Mouse (Mus musculus): ENCODE measurements around the gene Ercc4. TPM values are rescaled to one million over a fixed set of nuclear protein-coding genes. Genes with fewer than 3 reads are reported as not detected.
A peak's percentile ranks its signal among the peaks of the same experiment; 100 is the strongest.

Gene Ercc4
- polyA plus RNA-seq, 2 experiments, result 3.1 TPM

- Histone ChIP-seq H3K4me1 (replicated peaks; ENCODE audit: control insufficient read depth in 2 of 2, insufficient read depth in 2 of 2, low read length in 1 of 2) (peaks cover 0 to 1% of the 10 kb centered on the region in 2 experiments; a peak in 2 of 4 replicates), H3K9ac (replicated peaks) (no peak overlapping the region), H3K36me3 (replicated peaks; ENCODE audit: control insufficient read depth, insufficient read depth, low read depth) (no peaks in the 10 kb centered on the region), H3K27ac (no peak overlapping the region), H3K27me3 (ENCODE audit: control insufficient read depth, insufficient read depth, low read length) (no peaks in the 10 kb centered on the region), H3K4me2 (ENCODE audit: low read depth) (no peak overlapping the region), H3K4me3 (ENCODE audit: insufficient read depth in 1 of 2, low read depth in 2 of 2, low read length in 2 of 2) (no peak overlapping the region), H3K9me3 (ENCODE audit: control insufficient read depth, low read length) (no peaks in the 10 kb centered on the region)
- TF ChIP-seq CTCF (IDR thresholded peaks at IDR 0.05; ENCODE audit: low read depth) (no peak), EP300 (IDR thresholded peaks at IDR 0.05; ENCODE audit: low read depth) (no peak)
- DNase-seq (ENCODE audit: low read depth in 3 of 3, low spot score in 3 of 3) (no peak), ATAC-seq (ENCODE audit: insufficient read depth) (no peak)
- WGBS (ENCODE audit: insufficient replicate concordance), result 81% methylated on average over 3 of the region's 3 CpGs
These were observed 74.9 kb downstream of the Ercc4 start for GRCm38 (mm10) chr16:13184381-13184780.

- 29% methylated on average over 12 of the region's 12 CpGs for WGBS (ENCODE audit: insufficient replicate concordance)
These were observed 80.1 kb downstream of the Ercc4 start for GRCm38 (mm10) chr16:13189430-13190107.

GRCm38 (mm10) chr16:13190471-13190870, 81.0 kb downstream of the Ercc4 start:
- ATAC-seq (ENCODE audit: insufficient read depth), result peak; percentile 43; the same call in 1 of the 2 replicates
- 62% methylated on average over 5 of the region's 5 CpGs for WGBS (ENCODE audit: insufficient replicate concordance)

More at GRCm38 (mm10) chr16:13189430-13190107, 80.1 kb downstream of the Ercc4 start:
- H3K36me3 ChIP-seq (replicated peaks; ENCODE audit: control insufficient read depth, insufficient read depth, low read depth), result no peaks in the 10 kb centered on the region
- peaks cover 0 to 16% of the 10 kb centered on the region in 2 experiments; a peak in 2 of 4 replicates for H3K4me1 ChIP-seq (replicated peaks; ENCODE audit: control insufficient read depth in 2 of 2, insufficient read depth in 2 of 2, low read length in 1 of 2)
- H3K9ac ChIP-seq (replicated peaks), result no peak overlapping the region
- no peak overlapping the region for H3K4me2 ChIP-seq (ENCODE audit: low read depth)
- no peaks in the 10 kb centered on the region for H3K27me3 ChIP-seq (ENCODE audit: control insufficient read depth, insufficient read depth, low read length)
- H3K9me3 ChIP-seq (ENCODE audit: control insufficient read depth, low read length), result no peaks in the 10 kb centered on the region
- no peak overlapping the region for H3K27ac ChIP-seq
- ATAC-seq (ENCODE audit: insufficient read depth), result peak; percentile 15; the same call in 1 of the 2 replicates
- peak in 2 of 3 experiments; percentile 7 to 11 for DNase-seq (ENCODE audit: low read depth in 3 of 3, low spot score in 3 of 3)
- H3K4me3 ChIP-seq (ENCODE audit: insufficient read depth in 1 of 2, low read depth in 2 of 2, low read length in 2 of 2), result no peak overlapping the region
- TF ChIP-seq EP300 (IDR thresholded peaks at IDR 0.05; ENCODE audit: low read depth) (no peak), CTCF (IDR thresholded peaks at IDR 0.05; ENCODE audit: low read depth) (no peak)

GRCm38 (mm10) chr16:13191166-13191565, 81.7 kb downstream of the Ercc4 start:
- no peak overlapping the region for H3K4me2 ChIP-seq (ENCODE audit: low read depth)
- WGBS (ENCODE audit: insufficient replicate concordance), result 47% methylated on average over 4 of the region's 4 CpGs
- TF ChIP-seq EP300 (IDR thresholded peaks at IDR 0.05; ENCODE audit: low read depth) (no peak), CTCF (IDR thresholded peaks at IDR 0.05; ENCODE audit: low read depth) (no peak)
- DNase-seq (ENCODE audit: low read depth in 3 of 3, low spot score in 3 of 3) (no peak), ATAC-seq (ENCODE audit: insufficient read depth) (no peak)
- no peaks in the 10 kb centered on the region for H3K9me3 ChIP-seq (ENCODE audit: control insufficient read depth, low read length)
- no peak overlapping the region for H3K4me3 ChIP-seq (ENCODE audit: insufficient read depth in 1 of 2, low read depth in 2 of 2, low read length in 2 of 2)
- no peak overlapping the region for H3K27ac ChIP-seq
- peaks cover 0 to 16% of the 10 kb centered on the region in 2 experiments; a peak in 2 of 4 replicates for H3K4me1 ChIP-seq (replicated peaks; ENCODE audit: control insufficient read depth in 2 of 2, insufficient read depth in 2 of 2, low read length in 1 of 2)
- H3K9ac ChIP-seq (replicated peaks), result no peak overlapping the region
- H3K36me3 ChIP-seq (replicated peaks; ENCODE audit: control insufficient read depth, insufficient read depth, low read depth), result no peaks in the 10 kb centered on the region
- no peaks in the 10 kb centered on the region for H3K27me3 ChIP-seq (ENCODE audit: control insufficient read depth, insufficient read depth, low read length)

More at GRCm38 (mm10) chr16:13190471-13190870, 81.0 kb downstream of the Ercc4 start:
- H3K4me1 ChIP-seq (replicated peaks; ENCODE audit: control insufficient read depth in 2 of 2, insufficient read depth in 2 of 2, low read length in 1 of 2), result peaks cover 0 to 16% of the 10 kb centered on the region in 2 experiments; a peak in 2 of 4 replicates
- TF ChIP-seq CTCF (IDR thresholded peaks at IDR 0.05; ENCODE audit: low read depth) (no peak), EP300 (IDR thresholded peaks at IDR 0.05; ENCODE audit: low read depth) (no peak)
- no peaks in the 10 kb centered on the region for H3K9me3 ChIP-seq (ENCODE audit: control insufficient read depth, low read length)
- H3K27ac ChIP-seq, result no peak overlapping the region; the same call in 1 of the 2 replicates
- DNase-seq (ENCODE audit: low read depth in 3 of 3, low spot score in 3 of 3), result peak in 2 of 3 experiments; percentile 7 to 9
- H3K9ac ChIP-seq (replicated peaks), result no peak overlapping the region
- H3K27me3 ChIP-seq (ENCODE audit: control insufficient read depth, insufficient read depth, low read length), result no peaks in the 10 kb centered on the region
- no peak overlapping the region for H3K4me3 ChIP-seq (ENCODE audit: insufficient read depth in 1 of 2, low read depth in 2 of 2, low read length in 2 of 2)
- no peak overlapping the region for H3K4me2 ChIP-seq (ENCODE audit: low read depth)
- no peaks in the 10 kb centered on the region for H3K36me3 ChIP-seq (replicated peaks; ENCODE audit: control insufficient read depth, insufficient read depth, low read depth)

- H3K4me2 ChIP-seq (ENCODE audit: low read depth), result no peak overlapping the region
- DNase-seq (ENCODE audit: low read depth in 3 of 3, low spot score in 3 of 3), result no peak
- 19% methylated on average over 4 of the region's 4 CpGs for WGBS (ENCODE audit: insufficient replicate concordance)
These were observed 84.2 kb downstream of the Ercc4 start for GRCm38 (mm10) chr16:13193663-13194071.

More at GRCm38 (mm10) chr16:13193663-13194071, 84.2 kb downstream of the Ercc4 start:
- TF ChIP-seq EP300 (IDR thresholded peaks at IDR 0.05; ENCODE audit: low read depth) (no peak), CTCF (IDR thresholded peaks at IDR 0.05; ENCODE audit: low read depth) (no peak)
- Histone ChIP-seq H3K27ac (no peak overlapping the region), H3K4me1 (replicated peaks; ENCODE audit: control insufficient read depth in 2 of 2, insufficient read depth in 2 of 2, low read length in 1 of 2) (peaks cover 0 to 20% of the 10 kb centered on the region in 2 experiments; a peak in 2 of 4 replicates), H3K4me3 (ENCODE audit: insufficient read depth in 1 of 2, low read depth in 2 of 2, low read length in 2 of 2) (no peak overlapping the region), H3K9me3 (ENCODE audit: control insufficient read depth, low read length) (no peaks in the 10 kb centered on the region), H3K9ac (replicated peaks) (no peak overlapping the region), H3K27me3 (ENCODE audit: control insufficient read depth, insufficient read depth, low read length) (no peaks in the 10 kb centered on the region), H3K36me3 (replicated peaks; ENCODE audit: control insufficient read depth, insufficient read depth, low read depth) (no peaks in the 10 kb centered on the region)
- ATAC-seq (ENCODE audit: insufficient read depth), result no peak

Data from liver, embryonic 14.5 days (tissue).